Comparison of ENCODE assay signal across 12 mouse cellular contexts in the genomic region with DNA sequence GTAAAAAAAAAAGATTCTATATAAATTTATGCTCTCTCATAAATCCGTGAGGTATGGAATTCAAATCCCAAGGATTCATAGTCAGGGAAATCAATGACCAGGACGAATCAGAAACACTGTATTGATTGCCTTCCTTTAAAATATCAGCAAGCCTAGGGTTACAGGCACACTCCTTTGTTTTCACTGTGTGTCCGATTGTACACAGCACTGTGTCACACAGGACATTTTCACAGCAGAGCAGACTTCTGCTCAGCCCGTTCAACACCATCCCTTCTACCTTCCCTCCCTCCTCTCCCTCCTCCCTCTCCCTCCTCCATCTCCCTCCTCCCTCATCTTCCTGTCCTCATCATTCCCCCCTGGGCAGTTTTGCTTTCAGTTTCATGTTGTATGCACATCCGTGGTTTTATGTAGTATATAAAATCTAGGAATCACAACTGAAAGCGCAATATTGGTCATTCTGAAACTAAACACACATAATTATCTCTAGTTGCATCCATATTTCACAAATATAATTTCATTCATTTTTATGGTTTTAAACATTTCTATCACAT. TPM values are rescaled to one million over a fixed set of nuclear protein-coding genes. Genes with fewer than 3 reads are reported as not detected.
DNase-seq lines count a peak whose midpoint lies in the region; ATAC-seq lines count a peak whose summit lies in the region.
"Had no signal": no experiment of that assay in that cellular context is flagged by ENCODE, and none has a peak within 500 bp of the region (broad histone marks: within the 10 kb centered on the region; RNA-seq: fewer than 3 reads in every experiment).

No protein-coding gene starts in this region.

- no peak overlapping the region for H3K4me2 ChIP-seq in hindbrain, embryonic 11.5 days (replicated peaks; ENCODE audit: low read depth, low read length)
- H3K4me2 ChIP-seq in hindbrain, embryonic 14.5 days (replicated peaks) = no peak overlapping the region
- H3K4me2 ChIP-seq in midbrain, embryonic 11.5 days = no peak overlapping the region
- no peak overlapping the region for H3K4me2 ChIP-seq in neural tube, embryonic 13.5 days

- DNase-seq in hindbrain, embryonic 11.5 days (ENCODE audit: low spot score) = no peak
- no peak for DNase-seq in hindbrain, embryonic 14.5 days (ENCODE audit: low spot score)
- DNase-seq in midbrain, embryonic 11.5 days (ENCODE audit: low spot score, missing footprints) = no peak
- DNase-seq in midbrain, embryonic 10.5 days (ENCODE audit: low spot score) = no peak
- DNase-seq in urinary bladder, postnatal 25 days (ENCODE audit: low spot score) = no peak
- DNase-seq: cerebellum, adult 9-10 months; kidney, postnatal 36 days; thymus, postnatal 4 days had no signal

- H3K9me3 ChIP-seq in hindbrain, embryonic 11.5 days (ENCODE audit: control insufficient read depth, low read length) = no peaks in the 10 kb centered on the region
- H3K9me3 ChIP-seq in hindbrain, embryonic 14.5 days (ENCODE audit: control insufficient read depth, low read length) = no peaks in the 10 kb centered on the region
- H3K9me3 ChIP-seq in midbrain, embryonic 11.5 days (ENCODE audit: control insufficient read depth, low read length) = no peaks in the 10 kb centered on the region
- no peaks in the 10 kb centered on the region for H3K9me3 ChIP-seq in midbrain, embryonic 10.5 days (replicated peaks)
- no peaks in the 10 kb centered on the region for H3K9me3 ChIP-seq in neural tube, embryonic 13.5 days
- H3K9me3 ChIP-seq: heart, embryonic 13.5 days had no signal

- no peak overlapping the region for H3K9ac ChIP-seq in hindbrain, embryonic 11.5 days (ENCODE audit: low read depth, low read length)
- no peak overlapping the region for H3K9ac ChIP-seq in hindbrain, embryonic 14.5 days
- no peak overlapping the region for H3K9ac ChIP-seq in midbrain, embryonic 11.5 days (ENCODE audit: low read length)
- H3K9ac ChIP-seq in neural tube, embryonic 13.5 days = no peak overlapping the region

- H3K4me1 ChIP-seq in hindbrain, embryonic 11.5 days (replicated peaks; ENCODE audit: control insufficient read depth, insufficient read depth, low read length) = no peaks in the 10 kb centered on the region
- 0 out of 2 replicates have a peak, but pooled peaks cover 4% of the 10 kb centered on the region for H3K4me1 ChIP-seq in hindbrain, embryonic 14.5 days (replicated peaks; ENCODE audit: control insufficient read depth, insufficient read depth, low read length)
- H3K4me1 ChIP-seq in midbrain, embryonic 11.5 days (ENCODE audit: control insufficient read depth, insufficient read depth, low read length) = peaks cover 5% of the 10 kb centered on the region; the same call in 1 of the 2 replicates
- peaks cover 11% of the 10 kb centered on the region for H3K4me1 ChIP-seq in midbrain, embryonic 10.5 days
- H3K4me1 ChIP-seq in neural tube, embryonic 13.5 days (replicated peaks) = peaks cover 21% of the 10 kb centered on the region

- H3K27me3 ChIP-seq in hindbrain, embryonic 11.5 days (ENCODE audit: control insufficient read depth, insufficient read depth, low read length) = no peaks in the 10 kb centered on the region
- H3K27me3 ChIP-seq in hindbrain, embryonic 14.5 days (ENCODE audit: control insufficient read depth, insufficient read depth, low read length) = no peaks in the 10 kb centered on the region
- no peaks in the 10 kb centered on the region for H3K27me3 ChIP-seq in midbrain, embryonic 11.5 days (ENCODE audit: control insufficient read depth, insufficient read depth, low read length)
- no peaks in the 10 kb centered on the region for H3K27me3 ChIP-seq in midbrain, embryonic 10.5 days (ENCODE audit: low read depth, poor library complexity, severe bottlenecking)
- no peaks in the 10 kb centered on the region for H3K27me3 ChIP-seq in neural tube, embryonic 13.5 days
- H3K27me3 ChIP-seq: heart, embryonic 13.5 days had no signal

- H3K36me3 ChIP-seq in hindbrain, embryonic 11.5 days (ENCODE audit: control insufficient read depth, insufficient read depth, low read length) = no peaks in the 10 kb centered on the region
- no peaks in the 10 kb centered on the region for H3K36me3 ChIP-seq in hindbrain, embryonic 14.5 days (replicated peaks; ENCODE audit: control insufficient read depth, insufficient read depth)
- no peaks in the 10 kb centered on the region for H3K36me3 ChIP-seq in midbrain, embryonic 11.5 days (ENCODE audit: control insufficient read depth, insufficient read depth, low read length)
- H3K36me3 ChIP-seq in midbrain, embryonic 10.5 days = no peaks in the 10 kb centered on the region
- no peaks in the 10 kb centered on the region for H3K36me3 ChIP-seq in neural tube, embryonic 13.5 days
- H3K36me3 ChIP-seq: heart, embryonic 13.5 days had no signal

- peak; percentile 58; the same call in 1 of the 2 replicates for ATAC-seq in hindbrain, embryonic 11.5 days (ENCODE audit: low FRiP score)
- no peak for ATAC-seq in hindbrain, embryonic 14.5 days (ENCODE audit: low FRiP score)
- peak; percentile 58; the same call in 1 of the 2 replicates for ATAC-seq in midbrain, embryonic 11.5 days (ENCODE audit: low FRiP score)
- ATAC-seq in common myeloid progenitor, adult 5-6 weeks (replicated peaks; ENCODE audit: low read depth, poor library complexity, severe bottlenecking) = peak; percentile 30
- ATAC-seq in neural tube, embryonic 13.5 days (ENCODE audit: low read depth) = 0 out of 2 replicates have a peak, but pooled peaks have one; percentile 17
- no peak for ATAC-seq in cerebellum, adult (ENCODE audit: insufficient number of reproducible peaks, low FRiP score, low TSS enrichment)

- H3K27ac ChIP-seq in hindbrain, embryonic 11.5 days (ENCODE audit: low read depth, low read length) = no peak overlapping the region
- no peak overlapping the region for H3K27ac ChIP-seq in hindbrain, embryonic 14.5 days
- H3K27ac ChIP-seq in midbrain, embryonic 11.5 days (ENCODE audit: low read depth, low read length) = no peak overlapping the region
- no peak overlapping the region for H3K27ac ChIP-seq in midbrain, embryonic 10.5 days (replicated peaks)
- no peak overlapping the region for H3K27ac ChIP-seq in neural tube, embryonic 13.5 days (replicated peaks)

- WGBS in hindbrain, embryonic 11.5 days = 85% methylated on average over 6 of the region's 6 CpGs
- 75% methylated on average over 6 of the region's 6 CpGs for WGBS in hindbrain, embryonic 14.5 days
- 83% methylated on average over 6 of the region's 6 CpGs for WGBS in midbrain, embryonic 11.5 days
- WGBS in midbrain, embryonic 10.5 days = 88% methylated on average over 6 of the region's 6 CpGs
- WGBS in neural tube, embryonic 13.5 days = 61% methylated on average over 6 of the region's 6 CpGs

- no peak overlapping the region for H3K4me3 ChIP-seq in hindbrain, embryonic 11.5 days (ENCODE audit: low read depth, low read length)
- H3K4me3 ChIP-seq in hindbrain, embryonic 14.5 days (replicated peaks; ENCODE audit: low read length) = no peak overlapping the region
- H3K4me3 ChIP-seq in midbrain, embryonic 11.5 days (ENCODE audit: low read depth, low read length) = no peak overlapping the region
- no peak overlapping the region for H3K4me3 ChIP-seq in midbrain, embryonic 10.5 days
- H3K4me3 ChIP-seq in neural tube, embryonic 13.5 days = no peak overlapping the region

RNA-seq across cellular contexts. Expression of gene Arl4a, which starts 19.8 kb away (rescaled TPM):
- 80.7 and 88.1 TPM in 2 replicates for polyA plus RNA-seq in hindbrain, embryonic 11.5 days (2014; fragmentation: Nextera tagmentation; extraction: Ambion mirVana)
- 143 and 150 TPM in 2 replicates for polyA plus RNA-seq in hindbrain, embryonic 14.5 days (2014; fragmentation: Nextera tagmentation; extraction: Ambion mirVana)
- 90.5 and 94.7 TPM in 2 replicates for polyA plus RNA-seq in midbrain, embryonic 11.5 days (2014; fragmentation: Nextera tagmentation; extraction: Ambion mirVana)
- 74.3 and 78.1 TPM in 2 replicates for polyA plus RNA-seq in midbrain, embryonic 10.5 days (2016; fragmentation: Nextera tagmentation; extraction: Ambion mirVana)
- 24.9 and 32.4 TPM in 2 replicates for total RNA-seq in common myeloid progenitor, adult 5-6 weeks (2017)
- 153 and 155 TPM in 2 replicates for polyA plus RNA-seq in neural tube, embryonic 13.5 days (2015; fragmentation: Nextera tagmentation; extraction: Ambion mirVana)

Comparison
In these comparisons a context has a peak if more than half of its experiments do, and no peak if none do; other contexts are left out.
1. ATAC-seq: peak in hindbrain, embryonic 11.5 days (single experiment), midbrain, embryonic 11.5 days (single experiment), common myeloid progenitor, adult 5-6 weeks (single experiment) and neural tube, embryonic 13.5 days (single experiment); none in hindbrain, embryonic 14.5 days (single experiment) and cerebellum, adult (single experiment).